Mouse (Mus musculus) telencephalon, adult 2 months (tissue): Measurements from ENCODE around the gene Jaml.

Experiments used
- DNase-seq: peaks from one replicate; pipeline ENCODE4 v3.0.0-alpha.2; 2011; ENCODE audit warnings: low read depth, low spot score

Gene Jaml

GRCm38 (mm10) chr9:45120567-45120966, 41.6 kb downstream of the Jaml start:
- DNase-seq, result no peak

DNA sequence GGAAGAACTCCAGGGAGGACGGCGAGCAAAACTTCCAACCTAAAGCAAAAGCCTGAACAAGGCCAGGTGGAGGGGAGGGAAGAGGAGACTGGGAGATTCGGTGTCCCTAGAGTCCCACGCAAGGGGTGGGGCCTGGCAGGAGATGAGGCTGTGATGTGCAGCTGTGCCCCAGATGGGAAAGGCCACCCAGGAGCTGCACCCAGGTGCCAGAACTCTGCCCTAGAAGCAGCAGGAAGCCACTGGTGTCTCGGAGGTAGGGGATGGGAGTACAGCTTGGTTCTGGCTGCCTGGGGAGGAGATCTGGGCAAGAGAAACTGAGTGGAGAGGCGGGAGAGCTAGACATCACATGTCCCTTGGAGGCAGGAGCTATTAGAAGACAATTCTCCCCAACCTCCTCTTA, 42.0 kb downstream of the Jaml start:
- DNase-seq, result no peak

GRCm38 (mm10) chr9:45121769-45122168, 42.8 kb downstream of the Jaml start:
- no peak for DNase-seq

- peak; percentile 84 for DNase-seq
These were observed 43.3 kb downstream of the Jaml start for GRCm38 (mm10) chr9:45122209-45122761.

- no peak for DNase-seq
These were observed 46.2 kb downstream of the Jaml start for GRCm38 (mm10) chr9:45125211-45125610.

GRCm38 (mm10) chr9:45126941-45127340, 48.0 kb downstream of the Jaml start:
- no peak for DNase-seq

GRCm38 (mm10) chr9:45130119-45130518, 51.1 kb downstream of the Jaml start:
- DNase-seq, result no peak

- DNase-seq, result no peak
These were observed 54.7 kb downstream of the Jaml start for GRCm38 (mm10) chr9:45133484-45134310.

- no peak for DNase-seq
These were observed 57.6 kb downstream of the Jaml start for GRCm38 (mm10) chr9:45136442-45137169.

- no peak for DNase-seq
These were observed 59.4 kb downstream of the Jaml start, which contains the start of gene Scn4b for GRCm38 (mm10) chr9:45138191-45139032. Scn4b (plus strand) TSS chr9:45138395.

DNA sequence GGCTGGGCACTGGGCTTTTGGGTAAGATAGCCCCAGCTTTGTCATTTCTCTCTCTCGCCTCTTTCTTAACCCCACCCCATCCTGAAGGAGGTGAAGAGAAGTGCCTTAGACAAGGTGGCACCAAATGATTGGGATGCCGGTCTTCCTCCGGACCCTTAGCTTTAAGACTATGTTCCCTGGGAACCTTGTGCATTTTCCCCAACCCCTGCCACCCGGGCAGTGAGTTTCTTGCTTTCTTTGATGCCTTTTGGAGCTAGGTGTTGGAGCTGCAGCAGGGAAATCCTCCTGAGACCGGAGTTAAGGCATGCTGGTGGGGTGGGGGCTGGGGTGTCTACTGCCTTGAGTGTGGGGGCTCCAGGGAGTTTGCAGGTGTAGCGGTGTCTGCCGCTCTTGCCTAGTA, 60.1 kb downstream of the Jaml start:
- DNase-seq, result no peak

GRCm38 (mm10) chr9:45140945-45141344, 62.0 kb downstream of the Jaml start:
- no peak for DNase-seq

DNA sequence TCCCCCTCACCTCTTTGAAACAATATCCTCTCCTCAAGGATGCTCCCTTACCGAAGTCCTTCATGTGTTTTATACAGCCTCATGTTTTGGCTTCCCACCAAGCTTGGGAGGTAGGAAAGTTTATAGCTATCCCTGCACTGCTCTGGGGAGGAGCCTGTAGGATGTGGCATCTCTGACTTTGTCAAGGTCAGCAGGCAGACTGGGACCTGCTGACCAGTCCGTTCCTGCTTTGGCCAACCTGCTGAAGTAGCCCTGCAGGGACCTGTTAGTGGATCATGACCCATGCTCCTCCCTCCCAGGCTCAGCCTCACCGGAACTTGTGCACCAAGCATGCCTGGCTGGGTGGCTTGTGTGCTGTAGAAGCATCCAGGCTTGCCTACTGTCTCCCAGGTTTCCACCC, 63.7 kb downstream of the Jaml start:
- no peak for DNase-seq

- no peak for DNase-seq
These were observed 66.7 kb downstream of the Jaml start for GRCm38 (mm10) chr9:45145533-45146266.

DNA sequence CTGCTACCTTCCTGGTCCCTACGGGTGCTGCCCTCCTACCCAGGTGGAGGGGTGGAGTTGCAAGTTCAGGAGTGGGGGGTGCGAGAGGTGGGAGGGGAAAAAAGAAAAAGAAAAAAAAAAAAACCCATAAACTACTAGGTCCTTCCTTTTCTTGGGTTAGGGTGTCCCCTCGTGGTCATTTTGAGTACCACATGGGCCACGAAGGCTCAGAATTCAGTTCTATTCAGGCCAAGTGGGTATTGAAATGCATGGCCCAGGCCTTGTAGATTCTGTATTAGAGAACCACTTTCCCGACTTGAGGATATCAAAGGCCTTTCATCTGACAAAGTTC, 67.2 kb downstream of the Jaml start:
- peak; percentile 57 for DNase-seq

DNA sequence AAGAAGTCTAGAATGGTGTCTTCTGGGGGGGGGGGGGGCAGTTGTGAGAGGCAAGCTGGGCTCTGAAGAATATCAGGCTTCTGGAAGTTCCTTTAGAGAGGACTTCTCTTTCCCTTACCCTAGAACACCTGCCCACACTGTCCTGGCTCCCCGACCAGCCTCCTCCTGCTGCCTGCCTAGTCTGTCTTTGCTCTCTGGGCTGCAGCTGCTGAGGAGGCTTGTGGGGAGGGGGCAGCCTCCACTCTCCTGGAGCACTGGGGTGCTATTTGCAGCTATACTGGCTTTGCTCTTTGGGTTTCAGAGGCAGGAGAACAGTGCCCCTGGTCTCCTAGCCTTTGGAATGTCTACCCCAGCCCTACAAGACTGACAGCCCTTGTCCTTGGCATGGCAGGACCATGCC, 72.0 kb downstream of the Jaml start:
- DNase-seq, result no peak

DNA sequence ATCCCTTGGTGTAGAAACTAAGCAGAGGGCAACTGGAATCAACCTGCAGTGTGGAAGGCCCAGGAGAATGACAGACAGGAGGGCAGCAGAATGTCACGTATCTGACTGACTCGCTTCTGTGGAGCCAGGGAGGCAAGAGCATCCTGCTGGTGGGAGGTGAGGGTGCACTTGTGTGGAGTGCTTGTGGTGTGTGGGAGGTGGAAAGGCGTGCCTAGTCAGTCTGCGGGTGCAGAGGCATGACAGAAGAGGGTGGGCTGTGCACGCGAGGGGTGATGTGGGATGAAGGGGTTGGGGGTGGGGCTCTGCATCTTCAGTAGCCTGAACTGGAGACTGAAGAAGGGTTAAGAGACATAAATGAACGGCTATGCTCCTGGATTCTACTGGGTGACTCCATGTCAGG, 74.4 kb downstream of the Jaml start:
- no peak for DNase-seq
